Mouse (Mus musculus): ENCODE data around the gene Zfp784. TPM values are rescaled to one million over a fixed set of nuclear protein-coding genes. Genes with fewer than 3 reads are reported as not detected.
"Not testable (repeated sequence)": the region's sequence is repeated elsewhere in the genome, so short reads cannot be mapped to it uniquely, and the experiment has no call there.

Gene Zfp784
- total RNA-seq, 2 experiments from 2014 or later: 5.7 to 7.3 TPM

DNA sequence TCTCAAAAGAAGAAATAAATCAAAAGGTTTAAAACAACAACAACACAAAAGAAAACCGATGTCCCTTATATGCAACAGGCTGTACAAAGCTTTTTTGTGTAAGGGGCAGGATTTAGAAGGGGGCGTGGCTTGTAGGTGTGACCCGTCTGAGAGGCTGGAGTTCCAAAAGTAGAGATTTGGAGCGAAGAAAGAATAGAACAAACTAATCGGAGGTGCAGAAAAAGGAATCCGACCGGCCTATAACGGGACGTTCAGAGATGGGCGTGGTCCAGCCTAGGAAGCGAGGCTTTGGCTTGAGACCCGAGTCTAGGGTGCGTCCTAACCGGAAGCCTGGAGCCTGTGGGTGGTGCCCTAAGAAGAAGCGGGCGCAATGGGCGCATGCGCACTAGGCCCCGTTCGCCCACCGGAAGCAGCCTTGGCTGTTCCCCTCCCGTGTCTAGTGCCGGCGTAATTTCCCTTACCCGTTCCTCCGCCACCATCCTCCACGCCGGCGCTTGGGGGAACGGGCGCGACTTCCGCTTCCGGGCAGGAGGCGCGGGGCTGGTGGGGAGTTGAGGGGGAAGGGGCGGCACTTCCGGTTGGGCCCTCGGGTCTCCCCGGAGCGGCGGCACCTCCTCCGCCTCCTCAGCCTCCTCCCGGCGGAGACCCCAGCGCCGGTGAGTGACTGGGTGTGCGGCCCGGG lies 18.1 kb downstream of the Zfp784 start, which contains the start of the genes Zfp865 and Ccdc106:
Zfp865 (plus strand) TSS at position 377 of the 682 bp plus-strand sequence.
Ccdc106 (plus strand) TSS at position 554 of the 682 bp plus-strand sequence.
- peak; percentile 99 for DNase-seq

DNA sequence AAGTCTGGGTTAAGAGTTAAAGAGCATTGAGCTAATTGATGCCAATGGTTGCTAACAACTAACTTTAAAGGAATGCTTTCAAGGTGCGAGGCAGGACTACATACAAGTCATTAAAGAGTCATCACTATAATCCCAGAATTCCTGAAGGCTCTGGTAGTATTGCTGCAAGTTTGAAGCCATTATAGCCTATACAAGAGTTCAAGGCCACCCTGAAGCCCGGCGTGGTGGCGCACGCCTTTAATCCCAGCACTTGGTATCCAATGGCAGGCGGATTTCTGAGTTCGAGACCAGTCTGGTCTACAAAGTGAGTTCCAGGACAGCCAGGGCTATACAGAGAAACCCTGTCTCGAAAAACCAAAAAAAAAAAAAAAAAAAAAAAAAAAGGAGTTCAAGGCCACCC lies 18.7 kb downstream of the Zfp784 start:
- peak; percentile 35 for DNase-seq

DNA sequence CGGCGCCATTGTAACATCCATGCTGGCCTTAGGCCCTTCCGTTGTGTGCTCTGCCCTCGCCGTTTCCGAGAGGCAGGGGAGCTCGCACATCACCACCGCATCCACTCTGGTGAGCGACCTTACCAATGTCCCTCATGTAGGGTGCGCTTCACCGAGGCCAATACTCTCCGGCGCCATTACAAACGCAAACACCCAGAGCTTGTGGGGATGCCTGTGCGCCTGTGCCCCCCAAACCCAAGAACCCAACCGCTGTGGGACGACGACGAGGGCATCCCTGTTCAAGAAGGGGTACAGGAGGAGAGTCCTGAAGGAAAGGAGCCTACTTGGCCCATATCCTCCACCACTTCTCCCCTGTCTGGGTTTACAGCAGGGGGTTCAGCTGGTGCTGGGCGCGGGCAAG lies 20.3 kb downstream of the Zfp784 start:
- DNase-seq: no peak

DNA sequence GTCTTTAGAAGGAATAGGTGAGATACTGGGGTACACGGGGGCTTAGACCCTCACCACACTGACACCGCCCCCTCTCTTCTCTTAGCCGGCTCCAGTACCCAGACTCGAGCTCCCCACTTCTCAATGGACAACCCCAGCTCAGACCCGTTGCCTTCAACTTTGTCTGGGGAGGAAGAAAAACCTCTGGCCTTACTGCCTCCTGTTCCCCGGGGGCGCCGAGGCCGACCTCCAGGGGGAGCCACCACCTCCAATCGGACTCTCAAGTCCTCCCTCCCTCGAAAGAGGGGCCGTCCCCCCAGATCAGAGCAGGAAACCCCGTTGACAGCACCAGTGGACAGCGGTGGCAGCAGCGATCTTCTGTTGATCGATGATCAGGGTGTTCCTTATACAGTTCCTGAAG lies 20.9 kb downstream of the Zfp784 start:
- DNase-seq: no peak

DNA sequence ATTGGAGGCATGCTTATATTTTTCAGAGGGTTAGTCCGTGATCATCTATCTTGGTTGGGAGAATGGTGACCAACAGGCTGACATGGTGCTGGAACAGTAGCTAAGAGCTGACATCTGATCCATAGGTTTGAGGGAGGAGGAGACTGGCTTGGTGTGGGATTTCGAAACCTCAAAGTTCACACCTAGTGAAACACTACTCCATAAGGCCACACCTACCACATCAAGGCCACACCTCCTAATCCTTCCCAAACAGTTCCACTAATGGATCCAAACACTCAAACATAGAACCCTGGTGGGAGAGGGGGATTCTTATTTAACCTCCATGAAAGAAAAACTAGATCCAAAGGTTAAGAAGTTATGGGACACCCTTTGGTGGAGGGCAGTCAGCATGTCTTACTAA lies 21.3 kb downstream of the Zfp784 start:
- DNase-seq: no peak

DNA sequence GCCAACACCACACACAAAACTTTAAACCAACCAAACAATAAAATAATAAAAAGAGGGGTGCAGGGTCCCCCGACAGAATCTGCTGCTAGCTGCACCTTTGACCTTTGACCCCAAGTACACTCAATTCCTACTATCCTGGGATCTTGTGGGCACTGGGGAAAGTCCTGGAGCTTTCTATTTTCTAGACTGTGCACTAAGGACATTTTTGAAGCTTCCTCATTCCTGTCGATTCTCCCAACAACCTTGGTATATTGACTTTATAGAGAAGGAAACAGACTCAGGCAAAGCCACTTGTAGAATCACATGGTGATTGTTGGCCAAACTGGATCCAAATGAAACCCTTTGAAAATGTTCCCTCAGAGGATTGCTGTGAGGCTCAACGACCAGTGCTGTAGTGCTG lies 22.2 kb downstream of the Zfp784 start:
- no peak for DNase-seq

DNA sequence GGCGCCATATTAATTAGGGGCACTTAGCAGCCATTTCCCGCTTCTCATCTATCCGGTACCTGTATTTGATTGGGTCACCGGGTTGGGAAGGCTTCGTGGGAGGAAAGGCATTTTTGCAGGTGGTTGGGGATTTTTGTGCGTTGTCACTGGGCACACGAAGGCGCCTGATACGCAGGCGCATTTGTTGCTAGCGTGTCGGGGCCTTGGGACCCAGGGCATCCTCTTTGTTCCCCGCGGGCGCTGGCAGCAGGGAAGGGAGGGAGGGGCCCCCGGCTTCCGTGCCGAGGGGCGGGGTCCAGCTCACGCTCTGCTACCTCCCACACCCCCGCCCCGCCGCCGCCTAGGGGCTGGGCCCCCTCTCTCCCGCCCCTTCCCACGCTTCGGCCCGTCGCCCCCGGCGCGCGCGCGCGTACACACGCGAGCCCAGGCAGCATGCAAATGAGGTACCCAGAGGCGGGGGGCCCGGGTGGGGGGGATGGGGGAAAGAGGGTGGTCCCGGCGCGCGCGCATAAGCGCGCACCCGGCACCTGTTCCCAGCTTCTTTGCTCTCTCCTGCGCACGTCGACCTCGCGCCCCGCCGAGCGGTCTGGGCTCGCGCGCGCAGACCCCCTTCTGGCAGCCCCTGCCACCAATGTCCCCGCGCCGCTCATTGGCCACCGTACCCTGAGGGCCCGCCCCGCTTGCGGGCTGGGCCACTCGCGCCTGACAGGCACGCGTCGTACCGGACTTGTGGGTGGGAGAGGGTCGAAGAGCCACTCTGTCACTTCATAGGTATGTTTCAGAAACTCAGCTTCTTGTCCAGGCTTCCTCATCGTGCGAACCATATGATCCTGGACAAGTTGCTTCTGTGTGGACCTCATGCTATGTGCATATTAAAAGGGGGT lies 22.9 kb downstream of the Zfp784 start, which contains the start of gene Gm44973:
Gm44973 (plus strand) TSS at position 379 of the 884 bp plus-strand sequence.
- peak; percentile 98 for DNase-seq

DNA sequence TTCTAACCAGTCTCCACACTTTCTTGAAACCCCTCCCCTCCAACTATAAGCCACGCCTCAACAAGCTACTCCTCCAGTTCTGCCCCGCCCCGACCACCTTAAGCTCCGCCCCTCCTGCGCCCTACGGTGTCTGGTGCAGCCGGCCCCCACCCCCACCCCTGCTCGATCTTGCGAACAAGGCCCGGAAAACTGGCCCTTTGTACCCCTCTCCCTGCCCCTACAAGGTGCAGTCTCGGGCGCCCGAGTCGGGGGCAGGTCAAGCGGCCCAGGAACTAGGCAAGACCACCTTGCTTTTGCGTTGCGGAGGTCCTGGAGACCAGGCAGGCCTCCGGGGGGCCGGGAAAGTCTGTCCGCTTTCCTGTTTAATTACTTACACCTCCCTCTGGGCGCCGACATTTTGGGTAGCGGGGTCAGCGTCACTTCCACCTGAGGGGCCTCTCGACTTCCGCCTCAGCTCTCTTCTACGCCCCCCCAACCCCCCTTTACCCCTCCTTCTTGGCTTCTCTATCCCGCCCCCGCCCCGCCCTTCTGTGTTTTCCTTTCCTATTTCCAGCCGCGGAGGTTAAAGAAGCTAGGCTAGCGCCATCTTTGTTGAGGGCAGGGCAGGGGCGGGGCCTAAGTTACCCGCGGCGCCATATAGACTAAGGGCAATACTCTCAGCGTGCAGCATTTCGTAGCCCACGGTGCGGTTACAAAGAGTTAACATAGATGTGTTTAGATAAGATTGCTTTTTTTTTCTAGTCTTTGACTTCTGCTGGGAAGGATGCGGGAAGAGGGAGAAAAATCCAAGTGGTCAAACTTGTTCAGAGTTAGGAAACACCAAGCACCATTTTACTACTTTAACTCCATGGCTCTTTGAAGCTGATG lies 23.8 kb downstream of the Zfp784 start, which contains the start of the genes Zfp524 and Fiz1:
Zfp524 (plus strand) TSS at position 165 of the 867 bp plus-strand sequence.
Fiz1 (minus strand) TSS at position 447 of the 867 bp plus-strand sequence.
- DNase-seq: peak; percentile 98

DNA sequence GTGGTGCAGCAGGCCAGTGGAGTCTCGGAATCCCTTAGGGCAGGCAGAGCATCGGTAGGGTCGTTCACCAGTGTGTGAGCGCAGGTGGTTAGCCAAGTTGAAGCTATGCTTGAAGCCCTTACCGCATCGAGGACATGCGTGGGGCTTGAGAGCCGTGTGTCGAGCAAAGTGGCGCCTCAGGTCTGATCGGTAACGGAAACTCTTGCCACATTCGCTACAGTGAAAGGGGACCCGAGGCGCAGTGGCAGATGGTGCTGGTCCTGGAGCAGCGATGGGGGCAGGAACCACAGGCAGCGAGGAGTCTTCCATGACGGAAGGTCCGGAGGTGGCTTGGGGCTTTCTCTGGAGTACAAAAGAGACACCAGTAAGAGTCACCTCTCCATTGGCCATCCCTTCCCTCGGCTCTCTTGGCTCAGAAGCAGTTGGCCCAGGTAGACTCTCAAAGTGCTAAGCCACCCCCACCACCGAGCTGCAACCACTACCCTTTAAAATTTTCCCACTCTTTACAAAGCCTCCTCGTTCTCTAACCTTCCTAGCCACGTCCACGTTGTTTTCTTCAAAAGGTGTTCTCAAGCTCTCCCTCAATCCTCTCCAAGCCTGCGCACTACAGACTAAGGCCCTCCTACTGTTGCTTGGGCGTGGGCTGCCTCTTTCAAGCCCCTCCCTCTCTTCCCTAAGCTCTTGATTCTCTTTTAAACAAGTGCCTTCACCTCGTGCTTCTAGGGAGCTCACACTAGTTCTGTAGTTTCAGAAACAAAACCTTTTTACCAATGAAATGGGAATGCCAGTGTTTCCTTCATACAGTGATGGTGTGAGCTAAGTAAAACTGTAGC lies 25.3 kb downstream of the Zfp784 start:
- no peak for DNase-seq

DNA sequence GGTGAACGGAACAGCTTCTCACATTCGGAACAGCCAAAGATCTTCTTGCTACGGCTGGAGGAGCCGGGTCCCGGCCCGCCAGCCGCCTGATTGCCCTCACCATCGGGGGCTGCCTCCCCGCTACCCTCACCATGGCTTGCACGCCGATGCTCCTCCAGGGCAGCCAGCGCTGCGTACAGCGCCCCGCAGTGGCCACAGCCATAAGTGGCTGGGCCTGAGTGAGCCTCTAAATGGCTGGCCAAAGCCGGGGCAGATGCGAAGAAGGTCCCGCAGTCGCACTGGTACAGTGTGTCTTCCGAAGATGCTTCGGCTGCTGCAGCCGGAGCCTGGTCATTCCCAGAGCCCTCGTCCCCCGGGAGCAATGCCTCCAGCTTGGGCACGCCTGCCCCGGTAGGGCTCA lies 30.0 kb downstream of the Zfp784 start:
- DNase-seq: no peak

DNA sequence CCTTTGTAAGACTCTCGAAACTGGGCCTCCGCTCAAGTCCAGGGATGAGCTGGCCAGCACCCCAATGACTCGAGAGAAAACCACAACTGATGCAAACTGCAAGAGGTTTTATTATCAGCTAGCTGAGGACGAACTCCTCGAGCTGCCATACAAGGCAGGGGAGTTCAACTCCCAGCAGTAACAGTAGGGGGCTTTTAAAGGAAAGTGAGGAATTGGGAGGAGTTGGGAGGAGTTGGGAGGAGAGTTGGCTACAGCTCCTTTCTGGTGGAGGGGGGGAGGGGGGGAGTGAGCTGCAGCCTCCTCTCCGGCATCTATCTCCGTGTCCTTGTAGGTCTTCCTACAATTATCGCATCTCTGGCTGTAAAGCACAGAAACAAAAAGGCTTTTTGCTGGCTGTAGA lies 35.4 kb downstream of the Zfp784 start:
- not testable (repeated sequence) for DNase-seq

DNA sequence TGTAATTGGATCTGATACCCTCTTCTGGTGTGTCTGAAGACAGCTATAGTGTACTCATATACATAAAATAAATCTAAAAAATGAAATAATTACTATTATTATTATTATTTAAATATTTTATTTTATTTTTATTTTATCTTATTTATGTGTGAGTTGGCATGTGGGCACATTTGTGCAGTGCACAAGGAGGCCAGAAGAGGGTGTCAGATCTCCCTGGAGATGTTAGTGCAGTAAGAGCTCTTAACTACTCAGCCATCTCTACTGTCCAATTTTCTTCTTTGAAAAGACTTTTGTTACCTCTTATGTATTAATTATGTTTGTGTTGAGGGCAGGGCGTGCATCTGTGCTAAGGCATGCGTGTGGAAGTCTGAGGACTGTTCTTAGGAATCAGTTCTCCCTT lies 38.4 kb downstream of the Zfp784 start:
- peak; percentile 39 for DNase-seq

DNA sequence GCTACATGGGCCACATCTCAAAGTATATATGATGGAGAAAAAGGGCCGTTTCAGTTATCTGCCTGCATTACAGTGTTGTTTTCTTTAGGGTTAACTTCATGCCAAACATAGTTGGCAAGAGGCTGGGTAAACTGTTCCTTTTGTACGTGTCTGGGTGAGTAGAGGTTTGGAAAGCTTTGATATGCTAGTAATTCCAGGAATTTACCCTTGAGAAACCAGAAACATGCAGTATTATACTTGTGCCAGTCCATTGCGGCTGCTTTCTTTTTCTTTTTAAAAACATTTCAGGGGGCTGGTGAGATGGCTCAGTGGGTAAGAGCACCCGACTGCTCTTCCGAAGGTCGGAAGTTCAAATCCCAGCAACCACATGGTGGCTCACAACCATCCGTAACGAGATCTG lies 41.3 kb downstream of the Zfp784 start:
- no peak for DNase-seq

DNA sequence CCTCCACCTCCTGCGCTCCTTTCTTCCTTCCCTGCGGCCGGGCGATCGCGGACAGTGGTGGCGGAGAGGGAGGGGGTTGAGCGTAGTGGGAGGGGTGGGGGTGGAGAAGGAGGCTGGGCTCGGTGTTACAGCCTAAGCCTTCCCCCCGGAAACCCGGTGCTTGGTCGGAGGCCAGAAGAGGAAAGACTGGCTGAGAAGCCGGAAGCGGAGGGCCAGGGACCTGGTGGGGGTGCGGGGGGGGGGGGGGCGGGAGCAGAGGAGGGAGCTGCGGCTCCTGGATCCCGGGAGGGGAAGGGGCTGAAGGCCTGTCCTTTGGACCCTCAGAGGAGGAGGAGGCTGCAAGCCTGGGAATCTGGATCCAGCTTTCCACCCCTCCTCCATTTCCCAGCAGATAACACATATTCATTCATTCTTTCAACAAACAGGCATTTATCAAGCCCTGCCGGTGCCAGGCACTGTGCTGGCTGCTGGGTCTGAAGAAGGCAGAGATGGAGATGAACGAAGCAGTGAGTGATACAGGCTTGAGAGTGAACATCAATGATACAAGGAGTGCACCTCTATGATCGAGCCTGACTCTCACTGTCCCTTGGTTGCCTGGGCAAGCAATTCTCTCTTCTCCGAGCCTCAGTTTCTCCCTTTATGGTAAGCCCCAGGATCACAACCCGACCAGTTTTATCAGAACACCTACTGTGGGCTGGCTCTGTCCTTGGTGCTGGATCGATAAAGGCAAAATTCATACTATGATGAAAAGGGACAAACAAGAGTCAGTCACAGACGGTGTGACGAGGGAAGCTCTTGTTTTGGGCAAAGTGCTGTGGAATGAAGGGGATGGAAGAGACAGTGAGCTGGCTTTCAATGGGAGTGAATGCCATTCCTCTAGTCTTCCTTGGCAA lies 42.0 kb downstream of the Zfp784 start, which contains the start of gene Zfp579:
Zfp579 (minus strand) TSS at position 156 of the 893 bp plus-strand sequence.
- peak; percentile 97 for DNase-seq

DNA sequence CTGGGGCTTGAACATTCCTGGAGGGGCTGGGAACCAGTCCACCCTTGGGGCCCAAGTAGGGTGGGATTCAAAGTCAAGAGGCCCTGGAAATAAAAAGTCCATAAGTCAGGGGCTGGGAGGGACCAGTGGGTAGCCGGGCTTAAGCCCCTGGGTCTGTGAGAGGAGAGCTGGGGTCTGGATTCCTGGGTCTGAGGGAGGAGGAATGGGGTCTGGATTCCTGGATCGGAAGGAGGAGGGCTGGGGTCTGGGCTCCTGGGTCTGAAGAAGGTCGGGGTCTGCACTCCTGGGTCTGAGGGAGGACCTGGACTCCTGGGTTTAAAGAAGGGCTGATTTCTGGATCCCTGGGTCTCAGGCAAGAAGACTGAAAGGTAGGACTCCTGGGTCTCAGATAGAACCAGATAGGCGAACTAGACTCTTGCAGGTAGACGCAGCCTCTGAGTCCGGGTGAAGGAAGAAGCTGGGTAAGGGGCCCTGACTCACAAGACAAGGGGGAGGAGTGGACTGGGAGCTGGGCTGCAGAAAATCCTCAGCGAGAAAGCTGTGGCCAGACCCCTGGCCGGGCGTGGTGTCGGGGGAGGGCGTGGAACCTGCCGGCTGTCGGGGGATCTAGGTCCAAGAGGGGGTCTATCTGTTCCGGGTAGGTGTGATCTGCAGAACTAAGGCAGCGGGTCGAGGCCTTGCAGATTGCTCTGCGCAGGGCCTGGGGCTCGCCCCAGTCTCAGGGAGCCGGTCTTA lies 42.8 kb downstream of the Zfp784 start:
- no peak for DNase-seq

DNA sequence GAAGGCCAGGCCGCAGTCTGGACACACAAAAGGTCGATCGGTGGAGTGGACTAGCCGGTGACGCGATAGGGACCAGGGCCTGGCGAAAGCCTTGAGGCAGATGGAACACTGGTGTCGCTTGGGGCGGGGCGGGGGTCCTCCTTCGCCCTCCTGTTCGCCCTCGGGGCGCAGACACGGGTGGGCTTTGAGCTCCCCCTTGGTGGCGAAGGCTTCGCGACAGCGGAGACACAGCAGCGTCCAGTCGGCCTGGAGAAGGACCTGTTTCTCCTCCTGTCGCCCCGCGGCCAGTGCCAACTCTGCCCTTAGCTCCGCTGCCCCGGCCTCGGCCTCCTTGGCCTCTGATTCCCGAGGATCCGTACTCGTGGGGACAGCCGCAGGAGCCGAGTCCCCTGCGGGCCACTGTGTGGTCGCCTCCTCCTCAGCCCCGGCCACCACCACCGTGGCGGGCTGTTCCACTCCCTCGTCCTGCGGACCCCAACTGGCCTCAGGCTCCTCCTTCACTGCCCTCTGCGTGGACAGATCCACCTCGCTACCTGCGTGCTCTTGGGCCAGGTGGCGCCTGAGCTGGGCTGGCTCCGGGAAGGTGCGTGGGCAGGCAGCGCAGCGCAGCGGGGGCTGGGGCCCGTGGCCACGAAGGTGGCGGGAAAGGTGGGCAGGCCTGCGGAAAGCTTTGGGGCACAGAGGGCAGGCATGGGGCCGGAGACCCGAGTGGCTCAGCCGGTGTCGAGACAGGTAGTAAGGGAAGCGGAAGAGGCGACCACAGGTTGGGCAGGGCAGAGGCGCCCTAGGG lies 44.1 kb downstream of the Zfp784 start:
- DNase-seq: no peak

DNA sequence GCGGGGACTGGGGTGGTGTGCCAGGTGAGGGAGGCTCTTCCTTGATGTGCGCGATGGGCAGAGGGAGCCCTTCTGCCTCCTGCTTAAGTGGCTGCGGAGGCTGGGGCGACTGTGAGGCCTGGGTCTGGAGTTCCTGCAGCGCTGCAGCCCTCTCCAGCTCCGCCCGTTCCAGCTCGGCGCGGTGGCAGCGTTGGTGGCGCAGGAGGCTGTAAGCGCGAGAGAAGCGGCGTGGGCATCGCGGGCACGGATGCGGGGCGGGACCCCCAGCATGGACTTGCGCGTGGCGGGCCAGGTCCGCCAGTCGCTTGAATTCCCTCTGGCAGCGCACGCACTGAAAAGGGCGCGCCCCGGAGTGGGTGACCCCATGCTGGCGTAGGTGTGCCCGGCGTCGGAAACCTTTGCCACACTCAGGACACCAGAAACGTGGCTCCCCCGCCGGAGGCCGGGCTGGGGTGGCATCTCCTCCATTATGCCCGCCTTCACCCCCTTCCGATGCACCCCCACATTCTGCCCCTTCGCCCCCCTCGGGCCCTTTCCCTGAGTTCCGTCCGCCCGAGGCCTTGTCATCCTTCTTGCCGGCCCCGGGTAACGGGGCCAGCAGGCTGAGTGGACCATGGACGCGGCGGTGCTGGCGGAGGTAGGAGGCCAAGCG lies 44.8 kb downstream of the Zfp784 start:
- DNase-seq: no peak

DNA sequence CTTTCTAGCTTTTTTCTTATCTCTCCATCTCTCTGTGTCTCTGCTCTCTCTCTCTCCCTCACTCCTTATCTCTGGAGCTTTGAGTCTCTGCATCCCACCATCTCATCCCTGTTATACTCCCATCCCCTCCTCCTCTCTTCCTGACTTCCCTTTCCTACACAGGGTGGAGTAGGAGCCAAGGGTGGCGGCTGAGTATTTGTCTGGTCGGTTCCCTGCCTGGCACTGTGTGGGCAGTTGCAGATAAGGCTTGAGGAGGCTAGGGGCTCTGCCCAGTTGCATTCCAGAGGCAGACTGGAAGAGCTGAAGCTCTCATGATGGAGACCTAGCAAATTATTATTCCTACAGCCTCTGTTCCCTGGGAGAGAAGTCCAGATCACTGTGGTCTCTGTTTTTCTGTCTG lies 50.0 kb downstream of the Zfp784 start:
- DNase-seq: no peak
